ENCODE assay signal across 14 mouse cellular contexts in the genomic region with DNA sequence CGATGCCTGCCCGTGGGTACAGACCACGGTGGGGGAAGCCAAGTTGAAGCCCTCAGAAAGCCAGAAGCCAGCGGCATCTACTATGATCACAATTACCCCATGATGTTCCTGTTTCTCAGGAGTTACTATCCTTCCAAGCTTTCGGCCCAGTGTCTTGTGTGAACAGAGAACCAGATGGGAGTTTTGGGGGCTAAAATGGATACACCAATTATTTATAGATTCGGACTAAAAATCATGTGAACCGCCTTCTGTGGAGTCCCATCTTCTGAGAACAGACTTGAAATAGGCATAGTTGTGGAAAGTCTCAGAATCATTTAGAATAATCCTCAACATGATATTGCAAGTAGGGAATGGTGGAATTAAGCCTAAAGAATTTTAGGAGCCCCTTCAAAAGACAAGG.
"Had no signal": no experiment of that assay in that cellular context is flagged by ENCODE, and none has a peak within 500 bp of the region (broad histone marks: within the 10 kb centered on the region; RNA-seq: fewer than 3 reads in every experiment).

No protein-coding gene starts in this region.

- DNase-seq: lung, adult 18-20 months; lung, embryonic 14.5 days; lung, postnatal 10 days; lung, postnatal 4 days; right cerebral cortex, postnatal 14 days; thymus, adult 2 months; thymus, postnatal 25 days; thymus, postnatal 4 days had no signal

- H3K9ac ChIP-seq: lung, embryonic 14.5 days; midbrain, embryonic 13.5 days; midbrain, embryonic 15.5 days; neural tube, embryonic 12.5 days; stomach, embryonic 15.5 days had no signal

- H3K36me3 ChIP-seq: midbrain, embryonic 10.5 days; midbrain, embryonic 13.5 days; midbrain, embryonic 15.5 days; neural tube, embryonic 12.5 days; stomach, embryonic 15.5 days had no signal

- H3K9me3 ChIP-seq: midbrain, embryonic 10.5 days; midbrain, embryonic 13.5 days; midbrain, embryonic 15.5 days; neural tube, embryonic 12.5 days; stomach, embryonic 15.5 days had no signal

- H3K4me3 ChIP-seq: midbrain, embryonic 10.5 days; midbrain, embryonic 13.5 days; midbrain, embryonic 15.5 days; neural tube, embryonic 12.5 days; stomach, embryonic 15.5 days had no signal

- H3K27me3 ChIP-seq: midbrain, embryonic 13.5 days; neural tube, embryonic 12.5 days; stomach, embryonic 15.5 days had no signal

- H3K27ac ChIP-seq: midbrain, embryonic 10.5 days; midbrain, embryonic 13.5 days; midbrain, embryonic 15.5 days; neural tube, embryonic 12.5 days; stomach, embryonic 15.5 days; stomach, postnatal 0 days had no signal

- H3K4me2 ChIP-seq: lung, embryonic 14.5 days; midbrain, embryonic 13.5 days; midbrain, embryonic 15.5 days; neural tube, embryonic 12.5 days; stomach, embryonic 15.5 days had no signal

- ATAC-seq: midbrain, embryonic 13.5 days; midbrain, embryonic 15.5 days had no signal
